Mouse (Mus musculus) adrenal gland, postnatal 25 days (tissue): Measurements from ENCODE around the gene Hsph1. TPM values are rescaled to one million over a fixed set of nuclear protein-coding genes. Genes with fewer than 3 reads are reported as not detected.

Experiments
- DNase-seq: peaks from one replicate; pipeline ENCODE4 v3.0.0; 2021; ENCODE audit warnings: mixed read lengths
- total RNA-seq: library from RNA; stranded (reverse); gene quantifications from 2 replicates; pipeline ENCODE4 v1.2.3, GENCODE M21; 2021

Hsph1 gene
- total RNA-seq, 1 experiment from 2014 or later, result 88.5 TPM

GRCm38 (mm10) chr5:149642366-149642765 is 6.2 kb upstream of the Hsph1 start:
- no peak for DNase-seq

- DNase-seq, result no peak
These were observed 5.2 kb upstream of the Hsph1 start for GRCm38 (mm10) chr5:149641277-149641892.

DNA sequence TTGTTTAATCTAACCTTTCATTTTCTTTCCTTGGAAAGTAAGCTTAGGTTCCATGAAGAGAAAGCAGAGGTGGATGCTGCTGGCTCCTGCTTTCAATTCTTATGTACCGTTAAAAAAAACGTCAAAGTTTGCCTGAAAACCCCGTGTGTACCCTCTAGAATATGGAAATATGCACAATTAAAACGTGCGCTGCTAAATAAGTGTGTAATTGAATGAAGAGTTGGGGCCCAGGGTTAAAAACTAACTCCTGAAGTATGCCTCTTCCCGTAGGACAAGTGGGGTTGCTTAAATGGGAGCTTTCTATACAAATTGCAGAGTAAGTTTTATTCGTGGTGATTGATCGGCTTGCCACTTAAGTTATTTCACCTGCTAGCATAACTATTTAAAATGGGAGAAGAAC is 1.1 kb upstream of the Hsph1 start:
- DNase-seq, result no peak

GRCm38 (mm10) chr5:149635556-149635955 is 620 bp downstream of the Hsph1 start:
- DNase-seq, result no peak

- DNase-seq, result no peak
These were observed 1.7 kb downstream of the Hsph1 start for GRCm38 (mm10) chr5:149634409-149635035.

DNA sequence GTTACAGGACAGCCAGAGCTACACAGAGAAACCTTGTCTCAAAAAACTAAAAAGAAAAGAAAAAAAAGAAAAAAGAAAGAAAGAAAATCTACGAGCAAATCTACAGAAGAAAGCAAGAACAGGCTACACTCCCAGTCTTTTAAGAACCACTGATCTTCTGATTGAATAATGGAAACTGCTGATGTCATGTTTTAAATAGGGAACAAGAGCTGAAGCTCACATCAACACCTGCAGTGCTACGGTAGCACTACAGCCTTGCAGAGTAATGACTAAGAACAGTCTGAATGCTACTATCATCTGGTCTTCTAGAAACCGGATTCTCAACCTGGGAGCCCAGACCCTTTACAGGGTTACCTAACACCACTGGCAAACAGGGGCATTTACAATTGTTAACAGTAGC is 10.6 kb downstream of the Hsph1 start:
- DNase-seq, result no peak

- DNase-seq, result no peak
These were observed 12.1 kb downstream of the Hsph1 start for GRCm38 (mm10) chr5:149623815-149624675.

GRCm38 (mm10) chr5:149622644-149623043 is 13.5 kb downstream of the Hsph1 start:
- DNase-seq, result no peak

- DNase-seq, result no peak
These were observed 14.0 kb downstream of the Hsph1 start for GRCm38 (mm10) chr5:149622152-149622551.

DNA sequence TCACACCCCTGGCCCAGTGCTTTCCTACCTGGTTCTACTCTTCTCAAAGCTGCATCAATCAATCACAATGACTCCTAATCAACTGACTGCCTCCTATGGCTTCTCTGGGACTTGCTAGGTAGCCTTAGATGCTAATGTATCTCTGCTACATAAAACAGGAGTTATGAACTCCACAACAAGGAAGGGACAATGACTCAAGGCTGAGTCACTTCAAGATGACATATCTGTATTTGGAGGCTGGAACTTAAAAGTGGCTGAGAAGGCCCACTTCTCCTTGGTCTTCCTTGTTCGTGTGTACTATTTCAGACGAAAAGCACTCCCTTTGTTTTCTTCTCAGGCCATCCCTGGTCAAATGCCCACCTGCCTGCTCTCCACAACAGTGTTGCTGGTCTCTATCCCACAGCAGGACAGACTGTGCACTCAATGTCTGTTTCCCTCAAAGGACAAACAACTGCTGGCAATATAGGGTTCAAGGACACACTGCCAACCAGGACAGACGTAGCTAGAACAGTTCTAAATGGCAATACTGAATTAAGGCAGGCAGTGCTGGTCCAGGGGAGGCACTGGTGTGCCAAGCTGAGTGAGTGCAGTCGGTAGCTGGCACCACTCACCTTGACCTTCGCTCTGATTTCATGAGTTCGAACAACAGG is 18.3 kb downstream of the Hsph1 start:
- DNase-seq, result no peak

DNA sequence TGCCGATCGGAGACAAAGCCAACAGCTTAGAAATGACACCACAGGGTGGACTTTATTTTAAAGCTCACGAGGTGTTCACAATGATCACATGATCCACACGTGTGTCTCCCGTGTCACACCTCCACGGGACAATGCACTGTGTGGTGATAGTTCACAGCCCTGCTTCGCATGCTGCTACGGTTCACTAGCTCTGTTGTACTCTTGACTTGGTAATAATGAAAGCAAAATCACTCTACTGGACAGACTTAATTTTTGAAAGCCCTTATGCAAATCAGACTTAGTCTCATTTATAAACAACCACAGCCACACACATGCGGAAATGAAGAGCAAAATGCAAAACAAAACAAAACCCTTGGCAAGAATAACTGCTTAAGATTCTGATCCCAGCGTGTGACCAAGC is 19.4 kb downstream of the Hsph1 start:
- DNase-seq, result no peak

GRCm38 (mm10) chr5:149616138-149616537 is 20.0 kb downstream of the Hsph1 start:
- DNase-seq, result peak; percentile 32

DNA sequence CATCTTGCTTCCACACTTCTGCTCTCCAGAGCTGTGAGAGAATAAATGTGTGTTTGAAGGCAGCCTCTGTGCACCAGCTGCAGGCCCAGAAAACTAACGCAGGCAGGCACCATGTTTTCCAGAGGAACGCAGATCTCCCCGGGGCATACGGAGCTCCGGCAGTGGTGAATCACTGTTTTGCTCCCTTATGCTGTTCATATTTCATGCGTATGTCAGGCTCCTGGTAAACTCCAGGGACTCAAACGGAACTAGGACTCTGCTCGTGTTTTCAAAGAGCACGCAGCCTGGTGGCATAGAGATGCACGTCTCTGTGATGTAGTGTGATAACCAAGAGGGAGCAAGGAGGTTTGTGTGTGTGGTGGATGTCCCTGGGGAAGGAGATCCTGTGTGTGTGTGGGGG is 23.4 kb downstream of the Hsph1 start:
- peak; percentile 33 for DNase-seq

- DNase-seq, result no peak
These were observed 24.0 kb downstream of the Hsph1 start for GRCm38 (mm10) chr5:149612165-149612518.

- DNase-seq, result no peak
These were observed 24.6 kb downstream of the Hsph1 start for GRCm38 (mm10) chr5:149611476-149612164.

GRCm38 (mm10) chr5:149607083-149607720 is 29.0 kb downstream of the Hsph1 start:
- DNase-seq, result no peak

DNA sequence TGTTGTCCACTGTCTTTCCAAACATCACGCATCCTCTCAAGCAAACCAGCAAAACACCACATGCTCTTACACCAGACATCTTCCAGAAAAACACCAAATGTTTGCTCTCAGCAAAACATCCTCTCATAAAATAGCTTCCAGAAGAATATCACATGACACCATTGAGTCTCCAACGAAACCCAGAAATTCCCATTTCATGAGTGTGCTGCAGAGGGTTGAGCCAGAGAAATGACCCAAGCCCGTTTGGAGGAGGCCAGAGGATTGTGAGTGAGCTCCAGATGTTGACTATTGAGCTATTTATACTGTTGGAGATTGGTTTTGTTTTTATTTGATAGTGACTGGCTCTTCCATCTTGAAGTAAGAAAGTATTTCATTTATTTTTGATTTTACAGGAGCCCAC is 32.9 kb downstream of the Hsph1 start:
- no peak for DNase-seq

- no peak for DNase-seq
These were observed 34.2 kb downstream of the Hsph1 start for GRCm38 (mm10) chr5:149601996-149602395.

GRCm38 (mm10) chr5:149597351-149597750 is 38.8 kb downstream of the Hsph1 start:
- DNase-seq, result no peak

DNA sequence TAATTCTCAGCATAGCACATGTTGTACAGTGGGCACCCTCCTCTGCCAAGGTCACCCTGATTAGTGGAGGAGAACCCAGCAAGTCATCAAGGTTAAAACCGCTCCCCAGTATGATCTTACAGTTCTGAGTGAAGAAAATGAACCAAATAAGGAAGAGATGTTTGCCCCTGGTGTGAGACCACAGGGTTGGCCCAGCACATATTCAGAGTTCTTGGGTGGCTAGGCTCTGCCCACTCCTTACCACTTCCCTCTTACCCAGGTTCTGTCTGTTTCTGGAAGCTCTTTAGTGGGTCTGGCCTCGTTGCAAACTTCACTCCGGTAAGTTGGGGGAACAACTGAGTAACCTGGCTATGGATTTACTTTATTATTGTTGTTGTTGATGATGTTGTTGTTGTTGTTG is 42.0 kb downstream of the Hsph1 start:
- DNase-seq, result no peak

- DNase-seq, result no peak
These were observed 46.2 kb downstream of the Hsph1 start for GRCm38 (mm10) chr5:149589932-149590331.
